Mouse (Mus musculus): Measurements from ENCODE around the gene Dhx57.

Gene Dhx57

GRCm38 (mm10) chr17:80193075-80193474, 97.2 kb downstream of the Dhx57 start:
- DNase-seq (ENCODE audit: low spot score) = no peak

Data from lung, postnatal 25 days (tissue).